Mouse (Mus musculus): Measurements from ENCODE around the gene Sms. TPM values are rescaled to one million over a fixed set of nuclear protein-coding genes. Genes with fewer than 3 reads are reported as not detected.

Sms gene
- polyA plus RNA-seq, 1 experiment from 2014 or later, result 139 TPM

DNA sequence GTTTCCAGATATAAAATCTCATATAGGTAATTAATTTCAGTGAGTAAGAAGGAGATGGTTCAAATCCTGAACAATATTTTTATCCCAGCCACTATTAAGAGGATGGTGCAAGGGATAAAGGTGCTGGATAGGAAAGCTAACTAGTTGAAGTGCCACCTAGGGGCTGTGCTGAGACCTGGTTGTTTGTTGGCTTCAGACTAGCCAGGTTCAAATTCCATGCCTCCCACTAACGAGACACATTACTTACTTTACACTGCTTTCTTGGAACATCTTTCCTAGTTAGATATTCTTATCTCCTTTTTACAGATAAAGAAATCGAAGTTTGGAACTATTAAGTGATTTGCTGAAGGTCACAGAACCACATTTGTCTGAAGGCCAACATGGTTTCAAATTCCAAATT, 72.6 kb downstream of the Sms start:
- no peaks in the 10 kb centered on the region for H3K4me1 ChIP-seq
- no peak for ATAC-seq
- 68% methylated on average over 2 of the region's 2 CpGs for WGBS

DNA sequence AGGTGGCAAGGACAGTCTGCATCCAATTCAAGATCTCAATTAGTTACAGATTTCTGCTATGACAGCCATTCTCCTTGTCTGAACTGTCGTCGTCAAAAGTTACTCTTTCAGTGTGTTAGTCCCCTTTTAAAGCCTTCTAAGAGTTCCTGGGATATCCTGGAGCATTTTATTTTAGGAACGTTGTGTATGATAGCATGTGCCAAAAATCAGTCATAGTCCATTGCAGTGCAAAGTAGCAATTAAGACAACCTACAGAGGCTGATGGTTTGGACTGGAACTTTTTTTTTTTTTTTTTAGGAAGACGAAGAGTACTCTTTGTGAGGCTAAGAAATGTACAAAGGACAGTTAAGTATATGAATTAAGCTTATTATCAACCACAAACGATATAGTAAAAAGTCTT, 76.9 kb downstream of the Sms start, which contains the start of gene Phex:
Phex (minus strand) TSS at position 101 of the 400 bp plus-strand sequence.
- Histone ChIP-seq H3K27ac (no peak within 1 kb of the TSS), H3K4me1 (no peaks in the 10 kb centered on the region), H3K9me3 (replicated peaks) (no peaks in the 10 kb centered on the region), H3K36me3 (ENCODE audit: poor library complexity, severe bottlenecking) (no peaks in the 10 kb centered on the region), H3K4me2 (no peak within 1 kb of the TSS), H3K27me3 (no peaks in the 10 kb centered on the region), H3K9ac (no peak within 1 kb of the TSS), H3K4me3 (no peak within 1 kb of the TSS)
- 58% methylated on average over 5 of the region's 5 CpGs for whole genome bisulfite sequencing
- ATAC-seq, result no peak

More for the DNA sequence above, 72.6 kb downstream of the Sms start:
- Histone ChIP-seq H3K27ac (no peak overlapping the region), H3K9me3 (replicated peaks) (no peaks in the 10 kb centered on the region), H3K4me3 (no peak overlapping the region), H3K9ac (no peak overlapping the region), H3K27me3 (no peaks in the 10 kb centered on the region), H3K4me2 (no peak overlapping the region), H3K36me3 (ENCODE audit: poor library complexity, severe bottlenecking) (no peaks in the 10 kb centered on the region)

GRCm38 (mm10) chrX:157404919-157405318, 87.2 kb downstream of the Sms start:
- no peak overlapping the region for H3K4me3 ChIP-seq
- H3K27ac ChIP-seq, result no peak overlapping the region
- no peaks in the 10 kb centered on the region for H3K9me3 ChIP-seq (replicated peaks)
- no peaks in the 10 kb centered on the region for H3K36me3 ChIP-seq (ENCODE audit: poor library complexity, severe bottlenecking)
- ATAC-seq, result no peak
- H3K27me3 ChIP-seq, result no peaks in the 10 kb centered on the region
- H3K4me2 ChIP-seq, result no peak overlapping the region
- no peaks in the 10 kb centered on the region for H3K4me1 ChIP-seq
- H3K9ac ChIP-seq, result no peak overlapping the region
- WGBS, result 71% methylated on average over 6 of the region's 6 CpGs

Other genes starting within 250 kb of the Sms start
- gene Phex, start 77.0 kb downstream of the Sms start, polyA plus RNA-seq (2015; fragmentation: Nextera tagmentation; extraction: Ambion mirVana), result 0.08 and 0.17 TPM in 2 replicates
- gene Yy2, start 76.7 kb upstream of the Sms start, polyA plus RNA-seq (2015; fragmentation: Nextera tagmentation; extraction: Ambion mirVana), result 4.1 and 6.1 TPM in 2 replicates
- gene Mbtps2, start 106.4 kb upstream of the Sms start, polyA plus RNA-seq (2015; fragmentation: Nextera tagmentation; extraction: Ambion mirVana), result 26.1 and 26.7 TPM in 2 replicates
- 0.60 TPM in 1 of 2 replicates, not detected in the other for gene Smpx, start 206.6 kb upstream of the Sms start, polyA plus RNA-seq (2015; fragmentation: Nextera tagmentation; extraction: Ambion mirVana)

All from forebrain, embryonic 13.5 days (tissue).